Mouse (Mus musculus): Measurements from ENCODE around the gene Kansl3. TPM values are rescaled to one million over a fixed set of nuclear protein-coding genes. Genes with fewer than 3 reads are reported as not detected.

The Kansl3 gene
- polyA plus RNA-seq, 1 experiment, result 23.6 TPM

- peak; percentile 5 for TF ChIP-seq CEBPB (IDR thresholded peaks at IDR 0.05; ENCODE audit: low read depth)
- peak; percentile 90 for TF ChIP-seq MAX (IDR thresholded peaks at IDR 0.05)
- no peak for TF ChIP-seq MYOG (IDR thresholded peaks at IDR 0.05; ENCODE audit: control insufficient read depth, extremely low read depth, insufficient read length)
- Histone ChIP-seq H3K27me3 (ENCODE audit: control insufficient read depth, insufficient read depth, insufficient read length) (no peaks in the 10 kb centered on the region), H3K4me3 (ENCODE audit: insufficient read depth, poor library complexity, severe bottlenecking) (no peak overlapping the region), H3K79me3 (ENCODE audit: low read depth) (peaks cover 2% of the 10 kb centered on the region), H3K36me3 (ENCODE audit: control insufficient read depth, insufficient read depth) (no peaks in the 10 kb centered on the region), H3ac (ENCODE audit: control insufficient read depth, insufficient read length, low read depth) (no peak overlapping the region), H3K79me2 (ENCODE audit: control insufficient read depth, insufficient read depth) (peaks cover 7% of the 10 kb centered on the region)
These were observed 65.3 kb downstream of the Kansl3 start for GRCm38 (mm10) chr1:36303381-36304320.

GRCm38 (mm10) chr1:36302957-36303356 lies 66.0 kb downstream of the Kansl3 start:
- TF ChIP-seq CTCF (IDR thresholded peaks at IDR 0.05; ENCODE audit: control insufficient read depth, insufficient read depth, insufficient read length) (no peak), MYOD1 (IDR thresholded peaks at IDR 0.05; ENCODE audit: control insufficient read depth, insufficient read length, low read depth) (no peak), MYOG (IDR thresholded peaks at IDR 0.05; ENCODE audit: control insufficient read depth, extremely low read depth, insufficient read length) (no peak), CEBPB (IDR thresholded peaks at IDR 0.05; ENCODE audit: low read depth) (no peak), MAX (IDR thresholded peaks at IDR 0.05) (no peak), FOSL1 (IDR thresholded peaks at IDR 0.05; ENCODE audit: insufficient read depth, low read length, poor library complexity, severe bottlenecking) (no peak), USF1 (IDR thresholded peaks at IDR 0.05; ENCODE audit: low read depth) (no peak)
- H3K79me3 ChIP-seq (ENCODE audit: low read depth), result no peaks in the 10 kb centered on the region
- H3K27me3 ChIP-seq (ENCODE audit: control insufficient read depth, insufficient read depth, insufficient read length), result no peaks in the 10 kb centered on the region
- no peak overlapping the region for H3K4me3 ChIP-seq (ENCODE audit: insufficient read depth, poor library complexity, severe bottlenecking)
- no peaks in the 10 kb centered on the region for H3K79me2 ChIP-seq (ENCODE audit: control insufficient read depth, insufficient read depth)
- H3K36me3 ChIP-seq (ENCODE audit: control insufficient read depth, insufficient read depth), result no peaks in the 10 kb centered on the region
- no peak overlapping the region for H3ac ChIP-seq (ENCODE audit: control insufficient read depth, insufficient read length, low read depth)

- Histone ChIP-seq H3ac (ENCODE audit: control insufficient read depth, insufficient read length, low read depth) (no peak overlapping the region), H3K79me3 (ENCODE audit: low read depth) (no peaks in the 10 kb centered on the region), H3K4me3 (ENCODE audit: insufficient read depth, poor library complexity, severe bottlenecking) (no peak overlapping the region), H3K36me3 (ENCODE audit: control insufficient read depth, insufficient read depth) (no peaks in the 10 kb centered on the region), H3K79me2 (ENCODE audit: control insufficient read depth, insufficient read depth) (no peaks in the 10 kb centered on the region), H3K27me3 (ENCODE audit: control insufficient read depth, insufficient read depth, insufficient read length) (no peaks in the 10 kb centered on the region)
- no peak for TF ChIP-seq CEBPB (IDR thresholded peaks at IDR 0.05; ENCODE audit: low read depth)
- TF ChIP-seq MAX (IDR thresholded peaks at IDR 0.05), result no peak
These were observed 66.7 kb downstream of the Kansl3 start for GRCm38 (mm10) chr1:36302273-36302672.

- Histone ChIP-seq H3K27me3 (ENCODE audit: control insufficient read depth, insufficient read depth, insufficient read length) (no peaks in the 10 kb centered on the region), H3K36me3 (ENCODE audit: control insufficient read depth, insufficient read depth) (no peaks in the 10 kb centered on the region), H3K79me3 (ENCODE audit: low read depth) (no peaks in the 10 kb centered on the region), H3ac (ENCODE audit: control insufficient read depth, insufficient read length, low read depth) (no peak overlapping the region), H3K79me2 (ENCODE audit: control insufficient read depth, insufficient read depth) (no peaks in the 10 kb centered on the region), H3K4me3 (ENCODE audit: insufficient read depth, poor library complexity, severe bottlenecking) (no peak overlapping the region)
- TF ChIP-seq FOSL1 (IDR thresholded peaks at IDR 0.05; ENCODE audit: insufficient read depth, low read length, poor library complexity, severe bottlenecking), result no peak
- TF ChIP-seq MYOD1 (IDR thresholded peaks at IDR 0.05; ENCODE audit: control insufficient read depth, insufficient read length, low read depth), result no peak
- no peak for TF ChIP-seq USF1 (IDR thresholded peaks at IDR 0.05; ENCODE audit: low read depth)
- TF ChIP-seq MAX (IDR thresholded peaks at IDR 0.05), result no peak
- TF ChIP-seq CTCF (IDR thresholded peaks at IDR 0.05; ENCODE audit: control insufficient read depth, insufficient read depth, insufficient read length), result no peak
- no peak for TF ChIP-seq MYOG (IDR thresholded peaks at IDR 0.05; ENCODE audit: control insufficient read depth, extremely low read depth, insufficient read length)
- TF ChIP-seq CEBPB (IDR thresholded peaks at IDR 0.05; ENCODE audit: low read depth), result no peak
These were observed 68.5 kb downstream of the Kansl3 start for GRCm38 (mm10) chr1:36300486-36300885.

GRCm38 (mm10) chr1:36299676-36300075 lies 69.3 kb downstream of the Kansl3 start:
- H3K4me3 ChIP-seq (ENCODE audit: insufficient read depth, poor library complexity, severe bottlenecking), result no peak overlapping the region
- TF ChIP-seq USF1 (IDR thresholded peaks at IDR 0.05; ENCODE audit: low read depth) (no peak), MYOD1 (IDR thresholded peaks at IDR 0.05; ENCODE audit: control insufficient read depth, insufficient read length, low read depth) (no peak), MAX (IDR thresholded peaks at IDR 0.05) (no peak), CTCF (IDR thresholded peaks at IDR 0.05; ENCODE audit: control insufficient read depth, insufficient read depth, insufficient read length) (no peak), FOSL1 (IDR thresholded peaks at IDR 0.05; ENCODE audit: insufficient read depth, low read length, poor library complexity, severe bottlenecking) (no peak), CEBPB (IDR thresholded peaks at IDR 0.05; ENCODE audit: low read depth) (no peak), MYOG (IDR thresholded peaks at IDR 0.05; ENCODE audit: control insufficient read depth, extremely low read depth, insufficient read length) (no peak)
- H3K27me3 ChIP-seq (ENCODE audit: control insufficient read depth, insufficient read depth, insufficient read length), result no peaks in the 10 kb centered on the region
- H3K79me2 ChIP-seq (ENCODE audit: control insufficient read depth, insufficient read depth), result no peaks in the 10 kb centered on the region
- H3K79me3 ChIP-seq (ENCODE audit: low read depth), result no peaks in the 10 kb centered on the region
- H3K36me3 ChIP-seq (ENCODE audit: control insufficient read depth, insufficient read depth), result no peaks in the 10 kb centered on the region
- no peak overlapping the region for H3ac ChIP-seq (ENCODE audit: control insufficient read depth, insufficient read length, low read depth)

- Histone ChIP-seq H3K4me3 (ENCODE audit: insufficient read depth, poor library complexity, severe bottlenecking) (no peak overlapping the region), H3K79me2 (ENCODE audit: control insufficient read depth, insufficient read depth) (no peaks in the 10 kb centered on the region), H3K27me3 (ENCODE audit: control insufficient read depth, insufficient read depth, insufficient read length) (no peaks in the 10 kb centered on the region), H3K79me3 (ENCODE audit: low read depth) (no peaks in the 10 kb centered on the region), H3ac (ENCODE audit: control insufficient read depth, insufficient read length, low read depth) (no peak overlapping the region), H3K36me3 (ENCODE audit: control insufficient read depth, insufficient read depth) (no peaks in the 10 kb centered on the region)
- TF ChIP-seq CEBPB (IDR thresholded peaks at IDR 0.05; ENCODE audit: low read depth) (no peak), USF1 (IDR thresholded peaks at IDR 0.05; ENCODE audit: low read depth) (no peak), MYOG (IDR thresholded peaks at IDR 0.05; ENCODE audit: control insufficient read depth, extremely low read depth, insufficient read length) (no peak)
These were observed 69.9 kb downstream of the Kansl3 start for GRCm38 (mm10) chr1:36299126-36299525.

Measured in C2C12 (cell line).